Mouse (Mus musculus) gonadal fat pad, adult 2 months (tissue): ENCODE measurements around the gene Zbtb7b. TPM values are rescaled to one million over a fixed set of nuclear protein-coding genes. Genes with fewer than 3 reads are reported as not detected.
A peak's percentile ranks its signal among the peaks of the same experiment; 100 is the strongest.

ENCODE experiments used
- DNase-seq: peaks from one replicate; pipeline ENCODE4 v3.0.0-alpha.2; 2012; ENCODE audit warnings: low read depth
- polyA plus RNA-seq: library from polyadenylated mRNA; depleted of rRNA; stranded (reverse); fragments of >200 nt; gene quantifications from 2 replicates; pipeline ENCODE4 v1.2.3, GENCODE M21; 2012

Gene Zbtb7b
- polyA plus RNA-seq, 1 experiment, result 87.9 TPM

- DNase-seq, result peak; percentile 97
These were observed 23.7 kb upstream of the Zbtb7b start, which contains the start of the genes Cks1b and Shc1 for GRCm38 (mm10) chr3:89418170-89418860. Gene Cks1b (minus strand): TSS chr3:89418383. Gene Shc1 (plus strand): TSS chr3:89418443.

- DNase-seq, result no peak
These were observed 23.2 kb upstream of the Zbtb7b start for GRCm38 (mm10) chr3:89417840-89418169.

GRCm38 (mm10) chr3:89417131-89417530 lies 22.6 kb upstream of the Zbtb7b start:
- DNase-seq, result no peak

- no peak for DNase-seq
These were observed 21.6 kb upstream of the Zbtb7b start for GRCm38 (mm10) chr3:89416158-89416557.

GRCm38 (mm10) chr3:89411490-89412393 lies 17.2 kb upstream of the Zbtb7b start, which contains the start of gene Flad1:
Gene Flad1 (minus strand): TSS chr3:89411870.
- peak; percentile 100 for DNase-seq

- no peak for DNase-seq
These were observed 16.3 kb upstream of the Zbtb7b start for GRCm38 (mm10) chr3:89410864-89411263.

- DNase-seq, result no peak
These were observed 15.1 kb upstream of the Zbtb7b start for GRCm38 (mm10) chr3:89409701-89410100.

- no peak for DNase-seq
These were observed 13.9 kb upstream of the Zbtb7b start for GRCm38 (mm10) chr3:89408448-89408847.

GRCm38 (mm10) chr3:89406887-89407286 lies 12.3 kb upstream of the Zbtb7b start:
- no peak for DNase-seq

GRCm38 (mm10) chr3:89402693-89403092 lies 8.1 kb upstream of the Zbtb7b start, which contains the start of gene Lenep:
Gene Lenep (minus strand): TSS chr3:89402793.
- no peak for DNase-seq

GRCm38 (mm10) chr3:89401329-89401728 lies 6.8 kb upstream of the Zbtb7b start:
- DNase-seq, result no peak

GRCm38 (mm10) chr3:89396654-89397005 lies 2.1 kb upstream of the Zbtb7b start:
- no peak for DNase-seq

- DNase-seq, result no peak
These were observed 1.5 kb upstream of the Zbtb7b start for GRCm38 (mm10) chr3:89395806-89396653.

GRCm38 (mm10) chr3:89395419-89395805 lies 836 bp upstream of the Zbtb7b start:
- DNase-seq, result no peak

- DNase-seq, result no peak
These were observed 299 bp upstream of the Zbtb7b start for GRCm38 (mm10) chr3:89394894-89395256.

- no peak for DNase-seq
These were observed 971 bp downstream of the Zbtb7b start for GRCm38 (mm10) chr3:89393605-89394004.

- DNase-seq, result no peak
These were observed 1.7 kb downstream of the Zbtb7b start for GRCm38 (mm10) chr3:89392871-89393311.

GRCm38 (mm10) chr3:89391663-89392511 lies 2.7 kb downstream of the Zbtb7b start:
- no peak for DNase-seq

GRCm38 (mm10) chr3:89390699-89391662 lies 3.6 kb downstream of the Zbtb7b start:
- DNase-seq, result no peak

- DNase-seq, result no peak
These were observed 4.5 kb downstream of the Zbtb7b start for GRCm38 (mm10) chr3:89390111-89390515.
